Mouse (Mus musculus) retina, adult 2 months (tissue): Measurements from ENCODE around the gene Bicd2.
A peak's percentile ranks its signal among the peaks of the same experiment; 100 is the strongest.
"Not testable (repeated sequence)": the region's sequence is repeated elsewhere in the genome, so short reads cannot be mapped to it uniquely, and the experiment has no call there.

Experiments
- DNase-seq: peaks from one replicate; pipeline ENCODE4 v3.0.0-alpha.2; 2012; ENCODE audit warnings: low read depth, low spot score

Bicd2 gene

GRCm38 (mm10) chr13:49360906-49361406 lies 19.6 kb downstream of the Bicd2 start:
- no peak for DNase-seq

- no peak for DNase-seq
Measured at GRCm38 (mm10) chr13:49362364-49362763, 21.0 kb downstream of the Bicd2 start.

- no peak for DNase-seq
Measured at GRCm38 (mm10) chr13:49362804-49363203, 21.4 kb downstream of the Bicd2 start.

DNA sequence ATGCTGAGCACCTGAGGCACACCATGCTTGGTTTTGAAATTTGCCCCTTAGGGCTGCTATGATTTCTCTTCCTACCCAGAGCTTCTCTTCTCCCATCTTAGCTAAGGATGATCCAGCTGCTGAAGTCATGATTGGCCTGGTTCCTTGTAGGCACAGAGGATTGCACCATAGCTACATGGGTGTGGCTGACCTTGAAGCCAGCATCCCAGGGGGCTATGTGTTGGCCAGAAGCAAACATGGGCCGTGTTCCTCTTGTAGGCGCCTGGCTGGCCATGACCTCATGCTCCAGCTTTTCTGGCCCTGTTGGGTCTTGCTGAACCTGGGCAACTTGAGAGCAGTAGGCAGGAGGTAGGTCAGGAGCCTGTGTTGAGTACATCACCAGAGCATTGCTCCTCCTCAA lies 23.3 kb downstream of the Bicd2 start:
- DNase-seq, result no peak

DNA sequence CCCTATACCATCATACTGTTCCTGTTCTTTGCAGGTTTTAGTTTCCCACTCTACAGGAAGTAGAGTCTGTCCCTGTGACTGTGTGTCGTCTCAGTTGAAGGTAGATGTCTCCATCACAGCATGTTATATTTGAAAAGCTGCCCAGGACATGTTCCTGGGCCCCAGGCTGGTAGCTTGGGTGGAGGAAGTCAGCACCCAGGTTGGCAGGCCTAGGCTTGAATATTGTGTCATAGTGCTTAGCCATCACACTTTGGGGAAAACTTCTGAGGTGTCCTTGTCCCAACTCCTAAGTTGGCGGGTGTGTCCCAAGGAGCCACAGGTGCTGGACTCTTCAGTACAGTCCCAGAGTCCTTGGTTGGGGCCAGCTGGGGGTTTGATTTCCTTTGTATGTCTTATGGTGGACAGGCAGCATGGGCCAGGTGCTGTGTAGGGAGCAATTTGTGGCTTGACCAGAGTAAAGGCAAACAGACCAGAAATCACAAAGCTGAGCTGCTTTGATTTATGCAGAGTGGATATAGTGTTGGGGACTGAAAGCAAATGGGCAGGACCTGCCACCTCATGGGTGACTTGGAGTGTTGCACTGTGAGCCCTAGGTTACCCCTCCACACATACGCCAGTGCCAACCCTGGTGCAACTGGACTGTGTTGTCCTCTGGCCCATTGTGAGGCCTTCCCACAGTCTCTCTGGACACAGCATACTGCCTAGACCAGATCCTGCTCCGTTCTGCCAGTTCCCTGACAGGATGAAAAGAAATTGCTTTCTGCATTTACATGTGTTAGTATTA lies 26.5 kb downstream of the Bicd2 start:
- no peak for DNase-seq

GRCm38 (mm10) chr13:49369404-49369803 lies 28.0 kb downstream of the Bicd2 start:
- DNase-seq, result no peak

DNA sequence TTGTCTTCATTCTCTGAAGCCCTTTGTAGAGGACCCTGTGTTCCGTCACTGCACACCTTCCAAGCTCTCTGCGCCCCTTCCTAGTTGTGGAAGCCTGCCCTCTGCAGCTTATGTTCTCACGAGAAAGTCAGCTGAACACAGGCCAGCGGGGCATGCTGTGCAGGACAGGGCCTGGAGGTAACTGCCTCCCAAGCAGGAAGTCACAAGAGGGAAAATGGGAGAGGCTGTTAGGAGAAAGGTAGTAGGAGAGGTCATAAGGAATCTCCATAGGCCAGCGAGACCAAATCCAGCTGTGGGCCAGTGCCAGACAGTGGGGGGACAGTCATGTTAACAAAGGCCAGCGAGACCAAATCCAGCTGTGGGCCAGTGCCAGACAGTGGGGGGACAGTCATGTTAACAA lies 28.8 kb downstream of the Bicd2 start:
- DNase-seq, result not testable (repeated sequence)

- DNase-seq, result not testable (repeated sequence)
Measured at GRCm38 (mm10) chr13:49370916-49371315, 29.5 kb downstream of the Bicd2 start.

DNA sequence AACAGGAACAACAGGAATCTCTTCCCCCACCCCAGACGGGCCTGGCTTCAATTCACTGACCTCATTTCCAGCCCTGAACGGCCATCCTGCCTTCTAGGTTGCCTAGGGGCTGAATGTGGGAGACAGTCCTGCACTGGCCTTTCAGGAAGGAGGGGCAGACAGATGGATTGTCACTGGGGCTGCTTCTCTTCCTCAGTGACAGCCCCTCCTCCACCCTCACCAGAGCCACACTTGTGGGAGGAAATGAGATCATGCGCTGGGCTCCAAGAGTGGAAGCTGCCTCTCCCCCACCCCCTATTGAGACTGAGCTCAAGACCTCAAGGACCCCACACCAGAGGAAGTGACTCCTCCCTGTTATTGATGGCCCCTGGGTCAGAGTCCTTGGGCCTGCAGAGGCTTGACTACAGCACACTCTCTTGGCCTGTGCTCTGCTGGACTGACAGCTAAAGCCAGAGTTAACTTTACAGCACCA lies 30.1 kb downstream of the Bicd2 start:
- DNase-seq, result no peak

DNA sequence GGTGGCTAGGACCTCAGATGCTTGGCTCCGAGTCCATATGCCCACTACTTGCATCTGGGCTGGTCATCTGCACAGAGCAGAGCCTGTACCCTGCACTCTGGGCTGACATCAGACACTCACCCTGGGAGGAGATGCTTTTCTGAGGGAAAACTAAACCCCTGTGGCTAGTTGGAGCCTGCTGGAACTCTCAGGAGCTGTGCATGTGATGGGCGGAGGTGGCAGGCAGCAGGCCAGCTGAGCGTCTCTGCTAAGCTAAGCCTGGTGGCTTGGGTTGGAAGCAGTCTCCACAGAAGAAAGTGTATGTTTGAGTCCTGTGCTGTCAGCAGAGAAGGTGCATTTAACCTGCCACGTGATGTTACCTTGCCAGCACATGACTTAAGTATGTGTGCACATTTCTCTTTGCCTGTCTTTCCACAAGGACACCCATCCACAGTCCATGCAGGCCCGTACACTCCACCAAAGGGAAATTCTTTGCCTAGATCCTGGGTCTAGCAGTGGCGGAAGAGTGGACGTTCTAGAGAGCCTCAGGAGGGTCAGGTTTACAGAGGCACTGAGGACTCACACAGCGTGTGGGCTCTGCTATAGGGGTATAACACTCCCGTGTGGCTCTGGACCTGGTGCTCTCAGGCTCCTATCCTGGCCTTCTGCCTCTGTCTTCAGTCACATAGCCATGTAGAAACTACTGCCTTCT lies 31.1 kb downstream of the Bicd2 start:
- no peak for DNase-seq

DNA sequence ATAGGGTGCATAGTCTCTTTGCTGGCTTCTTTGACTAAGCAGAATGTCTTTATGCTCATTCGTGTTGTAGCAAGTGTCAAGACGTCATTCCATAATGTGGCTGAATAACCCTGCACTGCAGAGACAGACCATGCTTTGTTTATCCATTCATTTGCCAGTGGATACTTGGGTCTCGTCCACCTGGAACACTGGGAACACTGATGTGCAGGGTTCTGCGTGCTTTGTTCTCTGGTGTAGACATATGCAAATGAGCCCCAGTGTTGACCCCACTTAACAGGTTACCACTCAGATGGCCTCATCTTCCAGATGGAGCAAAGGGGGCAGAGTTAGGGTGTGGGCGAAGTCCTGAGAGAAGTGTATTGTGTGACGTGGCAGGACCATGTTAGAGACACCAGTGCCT lies 32.9 kb downstream of the Bicd2 start:
- no peak for DNase-seq

GRCm38 (mm10) chr13:49374730-49375129 lies 33.3 kb downstream of the Bicd2 start:
- no peak for DNase-seq

DNA sequence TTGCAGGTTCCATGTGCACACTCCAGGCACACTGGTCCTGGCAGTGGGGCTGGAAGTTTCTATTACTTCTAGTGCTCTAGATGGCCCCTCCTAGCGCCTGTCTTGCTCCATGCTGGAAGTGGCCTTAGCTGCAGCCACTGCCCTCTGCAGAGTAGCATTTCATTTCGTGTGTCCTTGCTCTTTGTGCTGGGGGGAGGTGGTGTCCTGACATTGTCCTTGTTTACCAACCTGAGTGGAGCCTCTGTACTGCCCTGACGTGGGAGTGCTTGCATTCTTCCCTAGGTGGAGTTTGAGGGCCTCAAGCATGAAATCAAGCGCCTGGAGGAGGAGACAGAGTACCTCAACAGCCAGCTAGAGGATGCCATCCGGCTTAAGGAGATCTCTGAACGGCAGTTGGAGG lies 36.2 kb downstream of the Bicd2 start:
- DNase-seq, result no peak

- no peak for DNase-seq
Measured at GRCm38 (mm10) chr13:49379301-49379700, 37.9 kb downstream of the Bicd2 start.

DNA sequence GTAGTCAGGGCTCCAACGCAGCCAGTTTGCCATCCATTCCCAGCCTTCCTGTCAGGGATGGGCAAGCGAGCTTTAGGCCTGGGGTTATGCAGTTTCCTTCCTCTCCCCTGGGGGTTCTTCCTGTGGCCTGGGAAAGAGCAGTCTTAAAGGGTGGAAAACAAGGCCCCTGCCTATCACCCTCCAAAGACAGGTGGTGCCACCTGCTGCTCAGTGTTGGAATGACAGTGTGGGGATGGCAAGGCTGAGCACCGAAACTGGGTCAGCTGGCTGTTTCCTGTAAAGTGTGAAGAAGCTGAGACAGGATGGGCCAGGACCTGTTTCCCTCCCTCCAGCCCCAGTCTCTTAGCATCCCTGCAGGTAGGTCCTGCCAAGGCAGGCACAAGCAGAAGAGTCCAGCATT lies 39.8 kb downstream of the Bicd2 start:
- DNase-seq, result peak; percentile 68

DNA sequence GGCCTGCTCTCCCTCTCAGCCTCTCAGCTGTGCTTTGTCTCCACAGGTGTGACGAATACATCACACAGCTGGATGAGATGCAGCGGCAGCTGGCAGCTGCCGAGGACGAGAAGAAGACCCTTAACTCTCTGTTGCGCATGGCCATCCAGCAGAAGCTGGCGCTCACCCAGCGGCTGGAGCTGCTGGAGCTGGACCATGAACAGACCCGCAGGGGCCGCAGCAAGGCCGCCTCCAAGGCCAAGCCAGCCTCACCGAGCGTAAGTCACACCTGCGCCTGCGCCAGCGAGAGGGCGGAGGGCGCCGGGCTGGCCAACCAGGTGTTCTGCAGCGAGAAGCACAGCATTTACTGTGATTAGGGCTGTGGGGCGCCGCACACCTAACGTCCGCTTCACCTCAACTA lies 41.6 kb downstream of the Bicd2 start:
- DNase-seq, result no peak

DNA sequence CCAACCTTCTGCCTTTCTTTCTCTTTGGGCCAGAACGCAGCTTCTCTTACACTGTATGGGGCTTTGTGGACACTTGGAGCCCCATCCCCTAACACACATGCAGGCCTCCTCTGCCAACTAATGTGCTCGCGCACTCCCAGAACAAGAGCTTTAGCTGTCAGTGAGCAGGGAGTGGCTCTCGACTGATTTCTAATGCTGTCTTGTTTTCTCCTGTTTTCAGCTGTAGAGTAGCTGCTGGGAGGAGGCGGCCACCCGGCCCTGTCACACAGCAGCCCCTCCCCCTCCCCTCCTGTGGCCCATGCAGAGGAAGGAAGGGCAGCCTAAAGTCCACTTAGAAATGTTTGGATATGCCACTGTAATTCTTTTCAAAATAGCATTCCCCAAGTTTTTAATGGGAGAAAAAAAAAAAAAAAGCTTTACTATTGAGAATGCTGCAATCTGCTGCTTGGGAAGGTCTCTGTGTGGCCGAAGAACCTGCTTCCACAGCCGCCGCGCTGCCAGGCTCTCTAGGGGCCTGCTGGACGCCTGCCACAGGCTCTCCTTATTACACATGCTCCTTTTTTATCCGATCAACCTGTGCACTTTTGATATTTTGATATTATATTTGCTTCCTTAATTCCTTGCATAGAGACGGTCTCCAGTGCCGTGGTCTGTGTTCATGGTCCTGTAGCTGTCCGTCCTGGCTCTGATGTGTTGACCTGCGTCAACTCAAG lies 43.5 kb downstream of the Bicd2 start:
- DNase-seq, result no peak

DNA sequence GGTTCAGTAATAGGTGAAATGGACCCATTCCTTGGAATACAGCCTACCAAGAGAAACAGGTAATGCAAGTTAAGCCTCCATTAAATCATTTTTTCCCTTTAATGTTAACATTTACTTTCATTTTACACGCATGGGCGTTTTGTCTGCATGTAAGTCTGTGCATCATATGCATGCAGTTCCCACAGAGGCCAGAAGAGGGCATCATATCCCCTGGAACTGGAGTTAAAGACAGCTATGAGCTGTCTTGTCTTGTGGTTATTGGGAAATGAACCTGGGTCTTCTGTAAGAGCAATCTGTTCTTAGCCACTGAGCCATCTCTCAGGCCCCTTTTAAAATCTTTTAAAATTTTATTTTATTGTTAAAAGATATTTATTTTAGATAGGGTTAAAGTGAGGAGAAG lies 50.0 kb downstream of the Bicd2 start:
- DNase-seq, result no peak

DNA sequence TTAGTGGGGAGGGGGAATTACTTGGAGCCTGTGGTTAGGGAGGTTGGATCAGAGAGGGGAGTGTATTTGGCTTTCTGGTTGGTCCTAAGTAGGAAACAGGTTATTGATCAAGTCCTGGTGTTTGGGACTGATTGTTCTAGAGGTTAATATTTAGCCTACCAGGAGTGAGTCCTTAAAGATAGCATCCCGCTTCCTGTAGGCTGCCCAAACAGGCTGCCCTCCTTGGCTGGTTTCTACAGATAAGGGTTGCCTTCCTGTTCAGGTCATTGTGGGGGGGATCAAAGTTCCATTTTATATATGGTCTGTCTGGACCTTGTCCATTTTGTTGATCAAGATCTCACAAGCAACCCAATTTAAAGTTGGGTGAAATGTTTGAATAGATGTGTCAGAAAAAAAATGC lies 52.2 kb downstream of the Bicd2 start:
- no peak for DNase-seq

GRCm38 (mm10) chr13:49394886-49395447 lies 53.6 kb downstream of the Bicd2 start:
- no peak for DNase-seq

- no peak for DNase-seq
Measured at GRCm38 (mm10) chr13:49396798-49397197, 55.4 kb downstream of the Bicd2 start.

DNA sequence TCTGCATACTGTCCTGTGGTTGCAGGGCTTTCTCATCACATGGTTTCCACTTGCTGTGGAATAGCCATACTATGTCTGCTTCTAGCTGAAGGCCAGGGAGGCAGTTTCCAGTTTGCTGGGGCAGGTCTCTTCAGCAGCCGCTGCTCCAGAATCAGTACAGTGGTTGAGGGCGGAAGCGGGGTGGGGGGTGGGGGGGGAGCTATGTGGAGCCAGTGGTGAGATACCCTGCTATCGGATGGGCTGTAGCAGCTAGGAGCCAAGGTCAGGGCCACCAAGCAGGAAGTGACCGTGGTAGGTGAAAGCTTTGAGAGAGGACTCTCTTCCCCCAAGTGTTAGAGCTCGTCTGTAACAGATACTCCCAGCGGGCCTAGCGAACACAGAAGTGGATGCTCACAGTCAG lies 56.8 kb downstream of the Bicd2 start:
- no peak for DNase-seq
